Mouse (Mus musculus): ENCODE measurements at regions not wholly inside any gene's neighbourhood (a gene's known extent, or its start where the extent isn't known, plus 50 kb on each side); places are given as distances from the start of the nearest gene placed in this dataset.

DNA sequence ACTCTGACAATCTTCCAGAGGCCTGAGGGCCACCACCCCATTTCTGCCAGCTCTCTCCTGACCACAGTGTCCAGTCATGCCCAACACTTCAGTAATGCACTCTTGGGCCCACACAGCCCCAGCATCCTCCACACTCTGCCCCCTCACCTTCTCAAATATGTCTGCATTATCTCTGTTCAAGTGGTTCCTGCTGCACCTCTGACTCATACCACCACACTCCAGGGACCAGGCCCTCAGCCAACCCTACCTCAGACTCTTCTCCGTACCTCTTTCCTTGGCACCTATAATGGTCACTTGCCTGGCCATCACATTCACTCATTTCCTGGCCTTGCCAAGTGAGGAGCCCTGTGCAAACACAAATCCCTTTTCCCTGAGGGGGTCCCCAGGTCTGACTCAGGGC is 109.6 kb upstream of the Dio3 start:
- DNase-seq (ENCODE audit: low spot score in 2 of 2): no peak

DNA sequence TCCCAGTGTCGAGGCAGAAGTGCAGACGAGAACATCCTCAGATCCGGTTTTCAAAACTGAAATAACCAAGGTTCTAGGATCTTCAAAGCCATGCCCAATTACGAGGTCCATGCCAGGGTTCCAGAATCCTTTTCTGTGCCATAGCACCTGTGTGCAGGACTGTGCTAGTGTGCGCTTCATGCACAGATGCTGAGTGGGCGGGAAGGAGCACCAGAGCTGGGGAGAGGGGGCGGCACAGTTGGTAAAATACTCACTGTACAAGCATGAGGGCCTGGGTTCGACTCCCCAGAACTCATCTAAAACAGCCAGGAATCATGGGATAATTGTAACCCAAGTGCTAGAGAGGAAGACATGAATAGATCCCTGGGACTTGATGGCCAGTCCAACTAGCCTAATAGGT is 108.4 kb upstream of the Dio3 start:
- DNase-seq (ENCODE audit: low spot score in 2 of 2): peak in 1 of 2 experiments; percentile 30

DNA sequence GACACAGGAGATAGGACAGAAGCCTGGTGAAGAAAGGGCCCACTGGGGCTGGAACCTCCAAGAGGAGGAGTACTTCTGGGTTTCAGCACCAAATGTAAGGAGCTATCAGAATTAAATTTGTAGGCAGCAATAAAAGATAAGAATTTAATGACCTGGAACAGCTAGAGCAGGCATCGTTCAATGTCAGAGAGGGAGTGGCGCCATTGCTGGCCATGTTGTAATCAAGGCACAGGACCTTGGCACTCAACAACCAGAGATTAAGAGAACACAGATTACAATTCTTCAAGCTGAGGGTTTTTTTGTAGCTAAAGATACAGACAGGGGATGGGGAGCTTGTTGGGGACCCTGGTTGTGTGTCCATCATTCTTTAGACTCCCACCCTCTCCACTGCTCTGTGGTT is 101.0 kb upstream of the Dio3 start:
- no peak for DNase-seq (ENCODE audit: low spot score in 2 of 2)

DNA sequence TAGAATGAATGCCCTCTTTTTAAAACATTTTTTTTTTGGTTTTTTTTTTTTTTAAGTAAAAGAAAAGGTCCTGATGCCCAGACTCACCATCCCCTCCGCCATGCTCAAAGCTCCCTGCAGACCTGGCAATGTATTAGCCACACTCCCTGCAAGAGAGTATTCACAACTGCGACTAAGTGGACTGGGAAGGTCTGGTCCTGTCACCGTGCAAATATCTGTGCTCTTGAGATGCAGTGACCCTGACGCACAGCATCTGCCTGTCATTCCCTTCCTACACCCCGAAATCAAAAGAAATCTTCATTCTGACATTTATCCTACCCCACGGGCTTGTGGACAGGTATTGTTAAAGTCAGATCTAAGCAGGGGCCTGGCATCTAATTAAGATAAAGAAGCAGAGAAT is 95.4 kb upstream of the Dio3 start:
- DNase-seq (ENCODE audit: low spot score in 2 of 2): no peak

DNA sequence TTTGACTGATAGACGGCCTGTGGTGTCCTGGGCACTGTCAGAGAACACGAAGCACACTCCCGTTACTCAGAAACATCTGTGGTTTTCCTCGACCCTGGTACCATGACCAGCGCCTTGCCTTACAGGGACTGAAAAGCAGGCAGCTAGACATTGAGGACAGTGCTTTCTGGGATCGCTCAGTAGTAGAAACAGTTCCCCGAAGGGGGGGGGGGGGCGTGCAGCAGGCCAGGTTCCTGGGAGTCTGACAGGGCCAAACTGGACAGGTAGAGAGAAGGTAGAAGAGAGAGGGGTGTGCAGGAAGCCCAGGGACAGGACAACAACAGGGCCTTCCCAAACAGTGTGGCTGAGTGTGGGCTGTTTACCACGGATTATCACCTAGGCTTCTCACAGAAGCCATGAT is 93.5 kb upstream of the Dio3 start:
- DNase-seq (ENCODE audit: low spot score in 2 of 2): no peak

DNA sequence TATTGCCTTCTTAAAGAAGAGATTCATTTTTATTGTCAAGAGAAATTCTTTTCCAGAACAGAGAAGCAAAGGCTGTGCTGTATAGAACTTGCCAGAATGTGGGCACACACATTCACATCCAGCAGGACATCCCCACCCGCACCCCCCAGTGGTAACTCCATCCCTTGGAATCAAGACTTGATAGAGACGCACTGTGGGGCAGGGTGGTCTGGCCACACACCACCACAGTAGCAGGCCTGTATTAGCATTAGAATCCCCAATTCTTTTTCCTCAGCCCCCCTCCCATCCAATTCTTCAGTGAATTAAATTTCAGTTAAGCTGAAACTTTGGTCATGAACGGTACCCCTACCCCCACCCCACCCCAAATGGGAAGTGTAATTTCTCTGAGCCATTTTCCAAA is 92.5 kb upstream of the Dio3 start:
- DNase-seq (ENCODE audit: low spot score in 2 of 2): no peak

DNA sequence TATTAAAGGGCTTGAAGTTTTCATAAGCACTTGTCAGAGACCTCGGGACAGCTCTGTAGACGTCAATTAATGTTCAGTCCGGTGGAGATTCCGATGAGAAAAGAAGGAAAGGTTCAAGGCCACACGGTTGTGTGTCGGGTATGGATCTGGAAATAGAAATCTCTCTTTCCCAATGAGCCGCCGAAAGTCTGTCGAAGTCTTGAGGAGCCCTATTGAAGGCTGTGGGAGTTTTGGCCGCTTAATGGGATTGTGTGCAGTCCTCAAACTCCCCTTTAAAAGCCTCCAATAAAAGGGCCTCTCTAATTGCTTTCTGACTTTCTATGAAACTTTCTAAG is 92.0 kb upstream of the Dio3 start:
- no peak for DNase-seq (ENCODE audit: low spot score in 2 of 2)

DNA sequence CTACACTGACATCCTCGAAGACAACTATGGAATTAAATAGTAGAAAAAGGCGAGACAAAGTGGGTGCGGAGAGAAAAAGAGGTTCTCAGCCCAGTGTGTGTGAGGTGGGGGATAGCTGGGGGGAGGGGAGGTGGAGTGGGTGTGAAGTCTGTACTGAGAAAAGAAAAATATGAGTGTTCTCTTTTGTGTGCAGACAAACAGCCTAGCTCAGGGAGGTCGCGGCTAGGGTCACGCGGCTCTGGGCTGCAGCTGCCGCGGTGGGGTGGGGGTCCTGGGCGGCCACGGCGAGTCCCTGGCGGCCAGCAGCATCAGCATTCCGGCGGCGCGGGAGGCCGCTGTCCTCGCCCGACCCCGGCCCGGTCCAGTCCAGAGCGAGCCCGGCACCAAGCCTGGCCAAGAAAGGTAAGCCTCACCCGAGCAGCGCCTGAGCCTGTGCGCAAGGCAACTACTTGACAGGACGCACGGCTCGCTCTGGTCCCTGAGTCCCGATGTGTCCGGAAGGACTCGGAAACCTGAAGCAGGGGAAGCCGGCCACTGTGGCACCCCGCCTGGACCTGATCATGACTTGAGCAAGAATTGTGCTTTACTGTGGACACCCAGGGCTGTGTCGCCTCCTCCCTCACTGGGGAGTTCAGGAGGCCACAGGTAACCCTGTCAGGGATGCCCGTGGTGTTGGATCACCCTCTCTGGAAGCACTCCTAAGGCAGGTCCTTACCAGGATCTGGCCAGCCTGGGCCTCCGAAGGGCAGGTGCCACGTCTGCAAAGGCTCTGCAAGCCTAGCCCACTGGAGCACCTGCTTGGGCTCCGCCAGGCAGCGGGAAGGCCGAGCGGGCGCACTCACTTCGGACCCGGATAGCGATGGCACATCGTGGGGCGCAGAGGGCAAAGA is 91.4 kb upstream of the Dio3 start:
- no peak for DNase-seq (ENCODE audit: low spot score in 2 of 2)

DNA sequence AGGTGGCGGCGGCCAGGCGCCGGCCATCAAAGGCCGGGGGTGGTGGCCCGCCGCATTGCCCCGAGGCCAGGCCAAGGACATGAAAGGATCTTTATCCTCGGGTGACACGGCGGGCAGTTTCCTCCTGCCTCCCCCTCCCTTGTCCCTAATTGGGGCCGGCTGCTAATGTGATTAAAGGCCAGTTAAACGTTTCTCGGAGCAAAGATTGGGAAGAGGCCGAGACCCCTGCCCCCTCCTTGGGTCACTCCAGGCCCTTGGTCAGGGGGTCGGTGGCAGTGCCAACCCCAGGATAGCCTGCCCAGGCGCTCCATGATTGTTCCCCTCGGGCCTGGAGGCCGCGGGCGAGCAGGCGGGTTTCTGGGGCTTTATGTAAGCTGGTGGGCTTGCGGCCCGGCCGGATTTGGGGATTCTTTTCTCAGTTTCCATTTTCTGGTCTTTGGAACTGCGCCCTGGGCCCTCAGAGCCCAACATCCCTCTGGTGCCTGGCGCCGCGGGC is 90.7 kb upstream of the Dio3 start:
- DNase-seq (ENCODE audit: low spot score in 2 of 2): no peak

DNA sequence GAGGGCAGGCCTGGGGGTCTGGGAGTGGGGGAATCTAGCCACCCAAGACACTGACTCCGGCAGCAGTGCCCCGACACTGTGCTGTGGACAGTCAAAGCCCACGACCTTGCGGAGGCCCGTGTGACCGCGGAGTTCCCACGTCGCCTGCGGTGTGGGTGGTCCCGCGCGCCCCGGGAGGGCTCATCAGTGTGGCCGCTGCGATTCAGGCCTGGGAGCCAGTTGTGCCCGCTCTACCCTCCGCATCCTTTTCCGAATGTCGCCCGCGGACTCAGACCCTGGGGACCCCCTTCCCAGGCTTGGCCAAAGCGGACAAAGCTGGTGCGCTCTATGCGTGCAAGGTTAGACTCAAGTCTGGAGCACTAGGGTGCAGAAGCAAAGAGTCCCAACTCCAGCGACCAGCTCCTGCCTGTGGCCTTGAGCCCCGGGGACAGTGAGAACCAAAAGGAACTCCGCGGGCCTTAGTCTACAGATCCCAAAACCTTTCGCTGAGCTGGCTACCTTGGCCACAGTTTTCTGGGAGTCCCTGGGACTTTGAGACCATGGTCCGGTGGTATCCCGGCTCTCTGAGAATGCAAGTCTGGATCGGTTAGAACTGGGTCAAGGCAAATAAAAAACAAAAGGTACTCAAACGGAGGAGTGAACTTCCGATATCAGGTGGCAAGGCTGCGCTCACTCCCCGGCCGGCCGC is 90.1 kb upstream of the Dio3 start:
- DNase-seq (ENCODE audit: low spot score in 2 of 2): no peak

DNA sequence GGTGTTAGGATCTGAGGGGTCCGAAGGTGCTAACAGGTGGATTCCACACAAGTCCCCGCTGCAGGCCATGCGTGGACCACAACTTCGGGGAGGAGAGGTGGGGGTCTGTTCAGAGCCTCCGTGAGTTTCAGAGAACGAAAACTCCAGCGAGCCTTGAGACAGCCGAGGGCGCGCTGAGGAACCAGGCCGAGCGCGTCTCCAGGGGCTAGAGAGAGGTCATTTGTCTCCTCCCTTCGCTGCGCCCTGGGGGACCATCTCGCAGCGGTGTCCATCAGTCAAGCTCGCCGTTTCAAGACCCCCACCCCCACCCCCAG is 89.6 kb upstream of the Dio3 start:
- no peak for DNase-seq (ENCODE audit: low spot score in 2 of 2)

DNA sequence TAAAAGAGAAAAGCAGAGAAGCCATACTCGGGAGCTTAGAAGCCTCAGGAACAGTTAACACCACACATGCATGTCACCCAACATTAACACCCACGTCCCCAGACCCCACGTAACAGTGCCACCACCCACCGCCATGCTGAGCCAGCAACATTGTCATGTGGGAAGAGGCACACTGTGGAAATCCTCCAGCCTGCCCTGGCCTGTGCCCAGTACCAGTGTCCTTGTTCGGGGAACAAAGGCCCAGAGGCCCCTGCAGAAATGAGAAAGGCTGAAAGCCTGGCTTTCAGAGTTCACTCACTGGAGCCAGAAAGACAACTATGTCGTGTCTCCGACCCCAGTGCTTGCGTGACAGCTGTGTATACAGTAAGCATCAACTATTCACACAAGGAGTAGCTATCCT is 86.7 kb upstream of the Dio3 start:
- DNase-seq (ENCODE audit: low spot score in 2 of 2): no peak

DNA sequence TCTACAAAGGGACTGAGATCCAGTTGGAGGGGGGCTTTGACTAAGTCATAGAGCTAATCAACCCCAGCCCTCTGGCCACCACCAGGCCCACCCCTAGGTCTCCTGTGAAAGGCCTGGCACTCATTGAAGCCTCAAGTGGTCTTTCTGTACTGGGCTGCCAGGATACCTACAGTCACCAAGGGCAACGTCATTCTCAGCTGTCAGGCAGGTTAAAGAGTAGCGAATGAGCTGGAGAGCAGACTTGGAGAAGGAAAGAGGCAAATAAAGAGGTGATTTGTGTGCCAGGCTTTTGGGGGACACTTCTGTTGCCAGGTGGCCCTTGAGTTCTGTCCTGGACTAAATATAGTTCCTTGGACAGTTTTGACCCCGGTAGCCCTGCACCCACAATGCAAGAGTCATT is 81.5 kb upstream of the Dio3 start:
- no peak for DNase-seq (ENCODE audit: low spot score in 2 of 2)

DNA sequence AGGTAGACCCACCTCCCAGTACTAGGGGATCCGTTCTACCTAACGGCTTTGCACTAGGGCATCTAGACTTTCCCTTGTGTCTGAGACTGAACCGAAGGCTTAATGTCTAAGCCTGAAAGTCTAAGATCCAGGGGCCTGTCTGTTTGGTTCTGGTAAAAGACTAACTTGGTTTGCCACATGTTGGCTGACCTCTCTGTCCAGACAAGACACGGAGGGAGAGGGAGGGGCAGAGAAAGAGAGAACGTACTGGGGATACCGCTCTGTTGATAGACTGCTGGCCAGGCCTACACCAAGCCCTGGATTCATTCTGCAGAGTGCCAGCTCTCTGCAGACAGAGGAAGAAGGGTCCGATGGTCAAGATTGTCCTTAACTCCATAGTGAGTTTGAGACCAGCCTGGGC is 78.4 kb upstream of the Dio3 start:
- DNase-seq (ENCODE audit: low spot score in 2 of 2): no peak

DNA sequence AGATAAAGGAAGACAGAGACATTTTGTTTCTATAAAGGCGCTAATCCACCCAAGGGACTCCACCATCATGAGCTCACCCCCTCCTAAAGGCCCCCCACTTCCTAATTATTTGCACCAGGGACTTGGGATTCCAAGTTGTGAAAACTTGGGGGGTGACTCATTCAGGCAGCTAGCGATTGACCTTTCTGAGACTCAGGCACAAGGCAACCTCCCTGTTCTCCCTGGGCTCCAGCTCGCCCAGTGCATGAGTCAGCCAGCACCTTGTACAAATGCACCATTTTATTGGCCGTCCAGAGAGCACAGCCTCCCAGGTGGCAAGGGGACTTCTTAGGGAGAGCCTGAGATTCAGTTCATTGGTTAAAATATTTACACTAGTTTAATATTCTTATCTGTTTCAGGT is 78.0 kb upstream of the Dio3 start:
- no peak for DNase-seq (ENCODE audit: low spot score in 2 of 2)

DNA sequence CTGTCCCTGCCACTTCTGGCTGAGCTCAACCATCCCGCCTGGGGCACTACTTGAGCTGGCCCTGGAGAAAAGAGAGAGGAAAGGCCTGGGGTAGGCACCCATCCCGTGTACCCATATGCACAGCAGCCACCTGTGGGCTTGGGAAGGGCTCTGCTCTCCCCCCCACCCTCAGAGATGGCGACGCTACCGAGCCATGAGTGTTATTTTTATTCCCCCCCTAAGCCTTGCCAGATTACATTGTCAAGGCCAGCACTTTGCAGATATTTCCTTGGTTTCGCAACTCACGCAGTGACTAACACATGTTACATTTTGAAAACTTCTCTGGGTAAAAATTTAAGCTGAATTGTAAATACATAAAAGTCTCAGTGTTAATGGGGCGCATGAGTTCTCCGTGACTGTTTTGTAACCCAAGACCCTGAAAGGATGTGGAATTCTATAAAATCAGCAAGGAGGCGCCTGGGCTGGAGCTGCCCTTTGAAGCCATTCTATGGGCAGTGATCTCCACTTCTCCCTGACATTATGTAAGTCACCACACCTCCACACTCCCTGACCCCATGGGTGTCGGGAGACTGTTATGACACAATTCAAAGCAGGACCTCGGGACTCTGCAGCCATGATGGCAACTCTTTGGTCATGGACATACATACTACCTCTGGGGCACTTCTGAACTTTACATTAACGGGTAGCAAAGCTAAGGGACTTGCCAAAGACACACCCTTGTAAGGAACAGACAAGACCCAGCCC is 75.4 kb upstream of the Dio3 start:
- DNase-seq (ENCODE audit: low spot score in 2 of 2): no peak

DNA sequence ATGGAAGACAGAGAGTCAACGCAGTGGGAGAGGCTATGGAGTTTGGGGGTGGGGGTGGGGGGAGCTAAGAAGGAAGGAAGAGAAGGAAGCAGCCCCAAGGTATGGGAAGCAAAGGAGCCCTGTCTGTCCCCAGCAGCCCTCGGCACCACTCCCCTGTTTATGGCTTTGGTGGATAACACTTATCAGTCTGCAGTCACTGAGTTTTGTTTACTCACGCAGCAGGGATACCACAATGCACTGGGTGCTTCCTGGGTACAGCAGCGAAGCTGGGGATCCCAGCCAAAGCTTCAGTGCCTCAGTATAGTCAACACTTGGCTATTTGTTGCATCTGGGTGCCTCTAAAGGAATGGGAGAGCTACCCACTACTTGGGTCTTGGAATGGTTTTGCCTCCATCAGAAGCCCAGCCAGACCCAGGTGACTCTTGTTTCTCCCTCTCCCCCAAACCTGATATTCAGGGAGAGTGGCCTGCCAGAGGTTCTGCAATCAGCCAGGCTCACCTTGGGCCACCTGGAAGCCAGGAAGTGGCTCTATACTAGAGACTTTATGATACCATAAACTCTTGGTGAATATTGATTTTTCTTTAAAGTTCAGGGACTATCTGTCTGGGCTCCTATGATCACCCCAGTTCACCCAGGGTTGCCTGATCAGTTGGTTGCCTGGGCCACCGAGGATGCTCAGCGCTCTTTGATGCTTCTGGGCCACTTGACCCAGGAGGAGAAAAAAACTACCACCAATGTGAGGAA is 74.5 kb upstream of the Dio3 start:
- no peak for DNase-seq (ENCODE audit: low spot score in 2 of 2)

DNA sequence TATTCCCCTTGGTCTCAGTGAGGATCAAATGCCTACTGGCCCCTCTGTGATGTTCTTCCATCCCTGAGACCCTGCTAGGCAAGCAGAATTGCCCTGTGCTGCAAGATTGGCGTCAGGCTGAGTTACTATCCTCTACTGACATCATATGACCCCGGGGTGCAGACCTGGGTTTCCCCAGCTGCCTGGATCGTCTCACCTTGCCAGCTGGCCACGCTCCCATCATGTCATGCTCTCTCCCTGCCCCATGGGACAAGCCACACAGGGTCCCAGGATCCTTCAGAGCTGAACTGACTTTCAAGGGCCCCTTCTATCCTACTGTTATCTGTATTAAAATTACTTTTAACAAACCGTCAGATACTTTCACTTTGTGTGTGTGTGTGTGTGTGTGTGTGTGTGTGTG is 72.6 kb upstream of the Dio3 start:
- DNase-seq (ENCODE audit: low spot score in 2 of 2): no peak

DNA sequence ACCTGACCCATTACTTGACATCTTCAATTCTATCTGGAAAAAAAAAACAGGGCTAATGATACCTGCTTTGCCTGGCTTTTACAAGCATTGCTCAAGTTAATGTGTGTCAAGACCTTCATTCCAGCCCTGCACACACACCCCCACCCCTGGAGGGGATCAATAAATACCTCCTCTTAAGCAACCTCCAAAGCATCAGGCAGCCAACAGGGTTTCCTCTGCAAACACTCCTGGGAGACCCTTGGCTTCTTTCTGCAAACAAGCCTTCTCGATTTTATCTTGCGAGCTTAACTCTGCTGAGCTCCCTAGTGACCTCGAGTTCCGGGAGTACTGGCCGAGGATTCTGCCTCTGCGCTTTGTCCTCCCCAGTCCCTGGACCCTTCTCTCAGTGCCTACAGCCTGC is 72.1 kb upstream of the Dio3 start:
- no peak for DNase-seq (ENCODE audit: low spot score in 2 of 2)

DNA sequence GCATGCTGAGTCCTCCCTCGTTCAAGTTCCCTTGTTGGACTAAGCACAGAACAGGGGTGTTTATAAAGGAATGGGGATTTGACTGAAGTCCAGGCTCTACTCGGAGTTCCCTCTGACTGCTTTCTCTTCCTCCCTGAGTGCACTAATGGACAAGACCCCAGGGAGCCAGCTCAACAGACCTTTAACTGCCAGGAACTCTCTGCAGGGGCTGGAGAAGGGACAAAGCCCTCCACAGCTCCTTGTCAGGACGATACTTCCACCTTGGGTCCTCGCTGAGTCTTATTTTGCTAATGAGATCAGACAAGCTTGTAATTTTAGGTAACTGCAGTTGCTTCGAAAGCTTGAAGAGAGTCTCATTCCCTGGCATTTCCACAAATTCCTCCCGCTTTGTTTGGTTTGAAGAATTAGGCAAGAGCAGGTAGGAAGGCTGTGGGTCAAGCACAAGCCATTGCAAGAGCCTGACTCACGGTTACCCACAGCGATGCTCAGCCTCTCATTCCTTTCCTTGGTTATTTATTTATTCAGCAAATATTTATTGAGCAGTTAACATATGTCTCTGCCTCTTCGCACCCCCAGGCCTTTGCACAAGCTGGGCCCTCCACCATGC is 71.5 kb upstream of the Dio3 start:
- no peak for DNase-seq (ENCODE audit: low spot score in 2 of 2)

DNA sequence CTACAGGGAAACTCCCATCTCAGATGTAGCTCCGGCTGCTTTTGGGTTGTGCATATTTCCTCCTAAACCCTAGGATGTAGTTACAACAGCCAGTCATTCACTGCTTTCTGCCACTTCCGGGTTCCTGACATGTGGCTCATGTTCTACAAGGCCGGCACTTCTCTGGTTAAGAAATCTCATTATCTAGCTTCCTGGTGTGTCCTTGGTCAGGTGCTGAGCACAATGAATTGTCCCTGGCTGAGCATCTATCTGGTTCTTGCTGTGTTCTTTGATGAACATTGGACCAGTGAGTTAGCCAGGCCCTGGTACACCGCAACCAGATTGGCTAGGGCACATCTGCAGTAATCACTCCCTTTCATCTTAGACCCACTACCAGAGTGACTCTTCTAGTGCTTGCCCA is 66.2 kb upstream of the Dio3 start:
- DNase-seq (ENCODE audit: low spot score in 2 of 2): no peak

Measured in layer of hippocampus, adult 8-10 months (tissue).